Mouse (Mus musculus) limb, embryonic 14.5 days (tissue): ENCODE results near the gene Mst1. TPM values are rescaled to one million over a fixed set of nuclear protein-coding genes. Genes with fewer than 3 reads are reported as not detected.

ENCODE experiments used
- ATAC-seq: fragments of 200-750 bp; cut with Nextera tagmentation; 2 replicates; pipeline ENCODE4 v1.8.0; 2017; ENCODE audit warnings: low read depth, moderate number of reproducible peaks, moderate TSS enrichment; ENCODE audit not compliant: low FRiP score
- DNase-seq: peaks from one replicate; pipeline ENCODE4 v3.0.0-alpha.2; 2015; ENCODE audit warnings: low spot score
- H3K27ac ChIP-seq: fragments of 300-500 bp; sonication (generic); replicated peaks from 2 replicates; pipeline ENCODE4 v1.5.1; 2014; ENCODE audit warnings: low read depth, mild to moderate bottlenecking, low read length, moderate library complexity, mixed read lengths
- H3K27me3 ChIP-seq: fragments of 300-500 bp; sonication (generic); 2 replicates; pipeline ENCODE4 v1.6.1; 2014; ENCODE audit warnings: low read length, mixed read lengths; ENCODE audit not compliant: control insufficient read depth, insufficient read depth
- H3K36me3 ChIP-seq: fragments of 300-500 bp; sonication (generic); 2 replicates; pipeline ENCODE4 v1.6.1; 2014; ENCODE audit warnings: mild to moderate bottlenecking, low read length, moderate library complexity, mixed read lengths; ENCODE audit not compliant: control insufficient read depth, insufficient read depth
- H3K4me1 ChIP-seq: fragments of 300-500 bp; sonication (generic); 2 replicates; pipeline ENCODE4 v1.6.1; 2014; ENCODE audit warnings: antibody characterized with exemption, low read length, mixed read lengths; ENCODE audit not compliant: control insufficient read depth, insufficient read depth
- H3K4me2 ChIP-seq: fragments of 300-500 bp; sonication (generic); replicated peaks from 2 replicates; pipeline ENCODE4 v1.6.1; 2014; ENCODE audit warnings: low read depth, mild to moderate bottlenecking, low read length, moderate library complexity; ENCODE audit not compliant: severe bottlenecking
- H3K4me3 ChIP-seq: fragments of 300-500 bp; sonication (generic); replicated peaks from 2 replicates; pipeline ENCODE4 v1.5.1; 2014; ENCODE audit warnings: low read length
- H3K9ac ChIP-seq: fragments of 300-500 bp; sonication (generic); 2 replicates; pipeline ENCODE4 v1.6.1; 2014; ENCODE audit warnings: mild to moderate bottlenecking, low read depth, low read length, moderate library complexity; ENCODE audit not compliant: severe bottlenecking
- H3K9me3 ChIP-seq: fragments of 300-500 bp; sonication (generic); 2 replicates; pipeline ENCODE4 v1.6.1; 2016; ENCODE audit warnings: low read length; ENCODE audit not compliant: control insufficient read depth
- POLR2A ChIP-seq: fragments of 200-500 bp; IDR thresholded peaks from 2 replicates; pipeline ENCODE4 v1.8.0; 2012; ENCODE audit warnings: inconsistent platforms, mild to moderate bottlenecking, moderate library complexity, borderline replicate concordance; ENCODE audit not compliant: insufficient read depth, insufficient read length; ENCODE audit errors: extremely low read depth
- WGBS: fragments of 180-500 bp; shearing (Covaris S2); extraction: QIAGEN DNeasy Blood & Tissue Kit; methylation state at CpG from one replicate; pipeline ENCODE4 v1.1.7; 2014; 5-methylcytosine and 5-hydroxymethylcytosine counted together
- polyA plus RNA-seq, 2 experiments: library from polyadenylated mRNA; depleted of rRNA in 1 of 2; stranded (reverse) in 1 of 2; unstranded in 1 of 2; fragments of >200 nt; fragmentation: Nextera tagmentation in 1 of 2; extraction: Ambion mirVana in 1 of 2; gene quantifications; 2 replicates each; pipeline versions ENCODE4 v1.2.1 to v1.2.3; 2012 to 2014

The Mst1 gene
- polyA plus RNA-seq, 2 experiments = 1.1 to 1.6 TPM

DNA sequence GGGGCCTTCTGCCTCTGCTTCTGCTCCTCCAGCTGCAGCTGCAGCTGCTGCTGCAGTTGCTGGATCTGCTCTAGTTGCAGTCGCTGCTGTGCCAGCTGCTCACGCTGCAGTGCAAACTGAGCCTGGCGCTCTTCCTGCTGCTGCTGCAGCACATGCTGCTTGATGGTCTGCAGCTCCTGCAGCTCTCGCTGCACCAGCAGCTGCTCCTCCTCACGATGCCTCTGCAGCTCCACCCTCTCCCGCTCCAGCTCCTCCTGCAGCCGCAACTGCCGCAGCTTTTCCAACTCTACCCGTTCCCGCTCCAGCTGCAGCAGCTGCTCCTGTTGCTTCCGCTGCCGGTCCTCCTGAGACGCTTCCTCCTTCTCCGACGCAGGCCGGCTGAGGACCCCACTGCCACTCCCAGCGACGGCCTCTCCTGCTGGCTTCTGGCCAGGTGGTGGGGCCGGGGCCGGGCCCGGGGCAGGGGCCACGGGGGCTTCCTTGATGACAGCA lies 30.9 kb downstream of the Mst1 start:
- H3K4me1 ChIP-seq = peaks cover 9% of the 10 kb centered on the region
- H3K27me3 ChIP-seq = no peaks in the 10 kb centered on the region
- peak overlapping the region; percentile 26 for H3K4me3 ChIP-seq
- DNase-seq = peak; percentile 29
- H3K9ac ChIP-seq = peak overlapping the region; percentile 61
- H3K27ac ChIP-seq = no peak overlapping the region
- ATAC-seq = peak; percentile 8; the same call in 1 of the 2 replicates
- no peaks in the 10 kb centered on the region for H3K9me3 ChIP-seq
- WGBS = 7% methylated on average over 22 of the region's 22 CpGs
- no peaks in the 10 kb centered on the region for H3K36me3 ChIP-seq
- H3K4me2 ChIP-seq = peak overlapping the region; percentile 52
- TF ChIP-seq POLR2A = no peak

DNA sequence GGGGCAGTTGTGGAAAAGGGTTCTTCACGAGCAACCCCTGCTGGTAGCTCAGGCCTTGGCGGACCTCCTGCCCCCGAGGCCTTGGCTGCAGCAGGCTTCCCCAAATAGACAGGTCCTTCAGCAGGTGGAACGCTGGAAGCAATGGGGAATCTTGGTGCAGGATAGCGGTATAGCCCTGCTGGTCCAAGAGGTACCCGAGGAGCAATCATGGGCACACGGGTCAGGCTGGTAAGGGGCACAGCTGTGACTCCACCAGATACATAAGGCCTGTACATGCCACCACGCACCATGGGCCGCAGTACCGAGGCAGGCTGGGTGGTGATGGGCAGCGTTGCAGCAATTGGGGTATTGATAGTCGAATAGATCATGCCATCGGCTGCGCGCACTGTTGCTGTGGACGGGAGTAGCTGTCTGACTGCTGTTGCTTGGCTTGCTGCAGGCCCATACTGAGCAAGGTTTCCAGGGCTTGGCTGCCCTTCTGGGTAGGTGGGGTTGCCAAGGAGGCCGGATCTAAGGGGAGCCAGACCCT lies 31.4 kb downstream of the Mst1 start:
- peak overlapping the region; percentile 61 for H3K9ac ChIP-seq
- H3K27me3 ChIP-seq = no peaks in the 10 kb centered on the region
- H3K4me3 ChIP-seq = peak overlapping the region; percentile 26
- no peaks in the 10 kb centered on the region for H3K9me3 ChIP-seq
- DNase-seq = no peak
- ATAC-seq = 0 out of 2 replicates have a peak, but pooled peaks have one; percentile 7
- peak overlapping the region; percentile 52 for H3K4me2 ChIP-seq
- no peaks in the 10 kb centered on the region for H3K36me3 ChIP-seq
- no peak for TF ChIP-seq POLR2A
- peaks cover 9% of the 10 kb centered on the region for H3K4me1 ChIP-seq
- H3K27ac ChIP-seq = no peak overlapping the region
- WGBS = 75% methylated on average over 17 of the region's 17 CpGs

DNA sequence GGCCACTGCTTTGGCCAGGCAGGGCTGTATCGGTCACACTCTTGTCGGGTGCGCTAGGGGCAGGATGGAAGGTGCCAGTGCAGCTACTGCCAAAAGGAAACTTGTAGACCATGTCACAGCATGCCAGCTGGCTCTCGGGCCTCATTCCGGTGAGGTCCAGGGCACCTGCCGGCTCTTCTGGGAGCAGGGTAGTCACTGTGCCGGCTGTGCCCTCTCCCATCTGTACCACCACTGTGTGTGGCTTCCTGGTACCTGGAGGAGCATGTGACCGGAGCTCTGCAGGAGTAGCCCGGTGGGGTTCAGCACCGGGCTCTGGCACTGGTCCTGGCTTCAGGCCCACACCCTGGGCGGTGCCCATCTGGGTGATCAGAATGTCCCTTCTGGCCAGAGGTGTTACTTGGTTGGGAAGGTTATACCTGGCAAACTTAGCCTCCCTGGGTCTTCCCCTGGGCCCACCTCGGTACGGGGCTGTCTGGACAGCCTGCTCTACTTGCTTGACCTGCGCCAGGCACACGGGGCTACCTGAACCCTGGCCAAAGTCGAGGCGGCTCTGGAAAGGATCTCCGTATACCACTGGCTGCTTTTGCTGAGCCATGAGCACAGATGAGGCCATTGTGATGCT lies 32.6 kb downstream of the Mst1 start:
- Histone ChIP-seq H3K27me3 (no peaks in the 10 kb centered on the region), H3K9ac (no peak overlapping the region), H3K4me1 (peaks cover 12% of the 10 kb centered on the region), H3K4me3 (no peak overlapping the region), H3K36me3 (no peaks in the 10 kb centered on the region), H3K27ac (no peak overlapping the region), H3K4me2 (no peak overlapping the region), H3K9me3 (no peaks in the 10 kb centered on the region)
- DNase-seq (no peak), ATAC-seq (no peak)
- WGBS = 92% methylated on average over 18 of the region's 18 CpGs
- no peak for TF ChIP-seq POLR2A

DNA sequence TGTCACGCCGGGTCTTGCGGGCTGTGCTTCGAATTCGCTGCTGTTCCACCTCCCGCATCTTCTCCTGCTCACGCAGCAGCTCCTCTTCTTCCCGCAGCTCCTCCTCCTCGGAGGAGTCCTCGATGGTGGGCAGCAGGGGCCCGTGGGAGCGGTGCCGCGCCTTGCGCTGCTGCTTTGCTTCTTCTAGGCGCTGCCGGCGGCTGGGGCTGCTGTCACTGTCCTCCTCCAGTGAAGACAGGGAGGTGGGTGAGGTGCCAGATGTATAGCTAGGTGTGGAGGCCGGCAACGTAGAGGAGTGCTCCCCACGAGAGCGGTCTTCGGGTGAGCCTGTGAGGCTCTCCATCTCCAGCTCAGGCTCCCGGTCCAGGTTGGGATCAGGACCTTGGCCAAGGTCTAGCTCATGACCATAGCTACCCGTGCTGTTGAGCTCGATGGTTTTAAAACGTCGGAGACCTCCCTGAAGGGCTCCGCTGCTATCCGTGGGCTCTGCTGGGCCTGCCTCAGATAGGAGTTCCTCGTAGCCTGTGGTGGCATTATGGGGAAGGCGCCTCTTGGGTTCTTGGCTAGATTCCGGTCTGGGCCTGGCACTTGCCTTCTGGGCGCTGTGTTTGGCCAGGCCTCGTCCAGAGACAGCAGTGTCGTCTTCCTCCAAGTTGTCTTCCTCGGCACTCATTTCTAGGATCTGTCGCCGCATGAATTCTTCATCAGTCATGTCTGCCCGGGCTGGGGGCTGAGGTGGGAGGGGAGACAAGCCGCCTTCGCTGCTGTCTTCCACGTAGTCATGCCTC lies 35.2 kb downstream of the Mst1 start:
- no peak overlapping the region for H3K27ac ChIP-seq
- H3K27me3 ChIP-seq = no peaks in the 10 kb centered on the region
- no peak overlapping the region for H3K4me2 ChIP-seq
- H3K4me1 ChIP-seq = peaks cover 16% of the 10 kb centered on the region
- no peaks in the 10 kb centered on the region for H3K9me3 ChIP-seq
- H3K36me3 ChIP-seq = no peaks in the 10 kb centered on the region
- H3K4me3 ChIP-seq = no peak overlapping the region
- H3K9ac ChIP-seq = 0 out of 2 replicates have a peak overlapping the region, but pooled peaks have one; percentile 21
- ATAC-seq = no peak
- no peak for DNase-seq
- 69% methylated on average over 43 of the region's 43 CpGs for WGBS
- no peak for TF ChIP-seq POLR2A

DNA sequence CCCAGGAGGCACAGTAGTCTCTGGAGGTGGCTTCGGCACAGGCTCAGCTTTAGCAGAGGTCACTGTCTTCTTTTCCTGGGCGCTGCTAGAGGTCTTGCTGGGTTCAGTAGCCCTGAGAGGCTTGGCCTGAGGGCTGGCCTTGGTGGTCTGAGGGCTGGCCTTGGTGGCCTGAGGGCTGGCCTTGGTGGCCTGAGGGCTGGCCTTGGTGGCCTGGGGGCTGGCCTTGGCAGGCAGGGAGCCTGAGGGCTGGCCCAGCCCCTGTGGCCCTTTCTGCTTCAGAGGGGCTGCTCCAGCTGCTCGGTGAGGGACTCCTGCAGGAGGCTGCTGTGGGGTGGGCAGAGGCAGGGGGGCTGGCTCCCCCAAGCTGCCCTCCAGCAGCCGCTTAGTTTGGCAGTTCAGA lies 36.9 kb downstream of the Mst1 start:
- peak overlapping the region; percentile 58 for H3K27ac ChIP-seq

More for the DNA sequence above, 36.9 kb downstream of the Mst1 start:
- Histone ChIP-seq H3K4me2 (no peak overlapping the region), H3K27me3 (no peaks in the 10 kb centered on the region), H3K9ac (no peak overlapping the region), H3K9me3 (no peaks in the 10 kb centered on the region), H3K4me3 (no peak overlapping the region), H3K36me3 (no peaks in the 10 kb centered on the region), H3K4me1 (peaks cover 7% of the 10 kb centered on the region; the same call in 1 of the 2 replicates)
- 60% methylated on average over 4 of the region's 4 CpGs for WGBS
- no peak for DNase-seq
- ATAC-seq = peak; percentile 42; the same call in 1 of the 2 replicates
- no peak for TF ChIP-seq POLR2A
